ENCODE assay signal across 23 mouse cellular contexts in the genomic region with DNA sequence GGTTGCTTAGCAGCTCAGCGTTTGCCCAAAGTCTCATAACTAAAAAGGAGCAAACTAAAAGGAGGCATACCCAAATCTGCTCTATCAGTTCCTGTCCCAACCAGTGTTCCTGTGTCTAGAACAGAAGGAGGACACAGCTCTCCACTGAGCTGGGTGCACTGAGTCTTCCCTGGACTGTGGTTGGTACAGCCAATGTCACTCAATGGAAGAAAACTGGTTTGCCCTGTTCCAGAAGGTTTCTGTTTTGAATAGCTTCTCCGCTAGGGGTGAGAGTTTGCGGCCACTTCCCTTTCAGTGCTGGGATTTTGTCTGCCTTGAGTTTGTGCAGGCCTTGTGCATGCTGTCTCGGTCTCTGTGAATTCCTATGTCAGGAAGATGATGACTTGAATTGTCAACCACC.
DNase-seq lines count a peak whose midpoint lies in the region; ATAC-seq lines count a peak whose summit lies in the region.
"Had no signal": no experiment of that assay in that cellular context is flagged by ENCODE, and none has a peak within 500 bp of the region (broad histone marks: within the 10 kb centered on the region; RNA-seq: fewer than 3 reads in every experiment).

No protein-coding gene starts in this region.

- H3K27me3 ChIP-seq in heart, embryonic 13.5 days (replicated peaks) = no peaks in the 10 kb centered on the region
- no peaks in the 10 kb centered on the region for H3K27me3 ChIP-seq in lung, embryonic 16.5 days (ENCODE audit: control insufficient read depth, insufficient read depth, low read depth, low read length)
- no peaks in the 10 kb centered on the region for H3K27me3 ChIP-seq in stomach, embryonic 16.5 days (ENCODE audit: control insufficient read depth, insufficient read depth, low read length)
- H3K27me3 ChIP-seq: embryonic facial prominence, embryonic 15.5 days; forebrain, embryonic 12.5 days; heart, embryonic 15.5 days; Patski had no signal

- H3K9ac ChIP-seq in heart, embryonic 13.5 days = no peak overlapping the region
- H3K9ac ChIP-seq in lung, embryonic 16.5 days (ENCODE audit: low read length) = no peak overlapping the region
- H3K9ac ChIP-seq in stomach, embryonic 16.5 days (ENCODE audit: low read length) = no peak overlapping the region
- H3K9ac ChIP-seq: embryonic facial prominence, embryonic 15.5 days; forebrain, embryonic 12.5 days; heart, embryonic 15.5 days; hindbrain, embryonic 14.5 days had no signal

- no peaks in the 10 kb centered on the region for H3K9me3 ChIP-seq in heart, embryonic 13.5 days
- no peaks in the 10 kb centered on the region for H3K9me3 ChIP-seq in lung, embryonic 16.5 days (ENCODE audit: control insufficient read depth, low read length)
- H3K9me3 ChIP-seq in stomach, embryonic 16.5 days (replicated peaks; ENCODE audit: control insufficient read depth, low read length) = no peaks in the 10 kb centered on the region
- H3K9me3 ChIP-seq: embryonic facial prominence, embryonic 15.5 days; forebrain, embryonic 12.5 days; heart, embryonic 10.5 days; heart, embryonic 15.5 days had no signal

- no peak overlapping the region for H3K4me2 ChIP-seq in heart, embryonic 13.5 days
- no peak overlapping the region for H3K4me2 ChIP-seq in lung, embryonic 16.5 days (ENCODE audit: low read depth, low read length)
- H3K4me2 ChIP-seq in stomach, embryonic 16.5 days (ENCODE audit: low read depth, low read length) = no peak overlapping the region
- H3K4me2 ChIP-seq: embryonic facial prominence, embryonic 15.5 days; forebrain, embryonic 12.5 days; heart, embryonic 15.5 days; hindbrain, embryonic 14.5 days had no signal

- H3K36me3 ChIP-seq in heart, embryonic 13.5 days = no peaks in the 10 kb centered on the region
- H3K36me3 ChIP-seq in lung, embryonic 16.5 days (ENCODE audit: control insufficient read depth, insufficient read depth, low read length) = no peaks in the 10 kb centered on the region
- H3K36me3 ChIP-seq in stomach, embryonic 16.5 days (ENCODE audit: control insufficient read depth, insufficient read depth, low read length) = no peaks in the 10 kb centered on the region
- H3K36me3 ChIP-seq: embryonic facial prominence, embryonic 15.5 days; forebrain, embryonic 12.5 days; heart, embryonic 10.5 days; heart, embryonic 15.5 days had no signal

- H3K27ac ChIP-seq in heart, embryonic 13.5 days (replicated peaks) = peak overlapping the region; percentile 63
- H3K27ac ChIP-seq in lung, embryonic 16.5 days (ENCODE audit: low read length) = no peak overlapping the region
- peak overlapping the region; percentile 43; the same call in 1 of the 2 replicates for H3K27ac ChIP-seq in stomach, embryonic 16.5 days (ENCODE audit: low read length)
- H3K27ac ChIP-seq: embryonic facial prominence, embryonic 15.5 days; forebrain, embryonic 12.5 days; heart, embryonic 10.5 days; heart, embryonic 15.5 days; hindbrain, embryonic 14.5 days had no signal

- no peak overlapping the region for H3K4me3 ChIP-seq in heart, embryonic 13.5 days
- H3K4me3 ChIP-seq in lung, embryonic 16.5 days (ENCODE audit: low read length) = no peak overlapping the region
- no peak overlapping the region for H3K4me3 ChIP-seq in stomach, embryonic 16.5 days (replicated peaks; ENCODE audit: low read length)
- H3K4me3 ChIP-seq: embryonic facial prominence, embryonic 15.5 days; forebrain, embryonic 12.5 days; heart, embryonic 10.5 days; heart, embryonic 15.5 days had no signal

- peaks cover 6% of the 10 kb centered on the region for H3K4me1 ChIP-seq in heart, embryonic 13.5 days
- H3K4me1 ChIP-seq in lung, embryonic 16.5 days (replicated peaks; ENCODE audit: control insufficient read depth, insufficient read depth, low read length) = peaks cover 3% of the 10 kb centered on the region
- no peaks in the 10 kb centered on the region for H3K4me1 ChIP-seq in stomach, embryonic 16.5 days (ENCODE audit: control insufficient read depth, insufficient read depth, low read length)
- H3K4me1 ChIP-seq: embryonic facial prominence, embryonic 15.5 days; forebrain, embryonic 12.5 days; heart, embryonic 10.5 days had no signal

- DNase-seq in heart, adult 8-10 months (ENCODE audit: low spot score) = no peak
- no peak for DNase-seq in lung, postnatal 25 days (ENCODE audit: low spot score)
- peak; percentile 26 for DNase-seq in R1 (ENCODE audit: low read depth, low spot score)
- DNase-seq in frontal cortex, postnatal 25 days (ENCODE audit: low spot score in 2 of 2) = no peak
- DNase-seq: adrenal gland, adult 2 months; adrenal gland, postnatal 25 days; cerebellum, adult 18-20 months; cerebellum, adult 9-11 months; cerebellum, postnatal 36 days; gastrocnemius, postnatal 25 days; heart, adult 11 months; heart, postnatal 14 days had no signal

- 77% methylated on average over 4 of the region's 4 CpGs for WGBS in heart, embryonic 13.5 days
- WGBS in lung, embryonic 16.5 days = 66% methylated on average over 4 of the region's 4 CpGs
- WGBS in stomach, embryonic 16.5 days = 68% methylated on average over 4 of the region's 4 CpGs

- no peak for ATAC-seq in heart, embryonic 13.5 days (ENCODE audit: extremely low read depth, insufficient number of reproducible peaks, low FRiP score, low TSS enrichment)
- ATAC-seq in lung, embryonic 16.5 days (ENCODE audit: low read depth) = peak; percentile 59
- no peak for ATAC-seq in stomach, embryonic 16.5 days (ENCODE audit: insufficient read depth, low FRiP score)
- no peak for ATAC-seq in erythroid progenitor cell, adult 5-6 weeks (replicated peaks; ENCODE audit: low FRiP score, poor library complexity, severe bottlenecking)
- ATAC-seq: forebrain, embryonic 16.5 days; Patski had no signal
